Comparison of ENCODE assay signal across 16 mouse cellular contexts in genomic region chr1:186621812-186622211, GRCm38 (mm10).
"Had no signal": no experiment of that assay in that cellular context is flagged by ENCODE, and none has a peak within 500 bp of the region (broad histone marks: within the 10 kb centered on the region; RNA-seq: fewer than 3 reads in every experiment).

No protein-coding gene starts in this region.

- H3K4me3 ChIP-seq: neural tube, embryonic 13.5 days; neural tube, embryonic 15.5 days; stomach, embryonic 15.5 days had no signal

- H3K4me2 ChIP-seq: neural tube, embryonic 13.5 days; neural tube, embryonic 15.5 days; stomach, embryonic 15.5 days had no signal

- H3K9me3 ChIP-seq: neural tube, embryonic 13.5 days; neural tube, embryonic 15.5 days; stomach, embryonic 15.5 days had no signal

- H3K27me3 ChIP-seq: neural tube, embryonic 13.5 days; neural tube, embryonic 15.5 days; stomach, embryonic 15.5 days had no signal

- H3K4me1 ChIP-seq: neural tube, embryonic 13.5 days; neural tube, embryonic 15.5 days; stomach, embryonic 15.5 days had no signal

- DNase-seq: retina, postnatal 1 day; right cerebral cortex, adult 18-20 months; right cerebral cortex, postnatal 14 days; right cerebral cortex, postnatal 25 days; right cerebral cortex, postnatal 4 days; spleen, adult 18-20 months; thymus, adult 18-20 months; thymus, adult 2 months; thymus, postnatal 14 days; thymus, postnatal 25 days; thymus, postnatal 36 days; thymus, postnatal 4 days had no signal

- H3K9ac ChIP-seq: neural tube, embryonic 13.5 days; neural tube, embryonic 15.5 days; stomach, embryonic 15.5 days had no signal

- H3K36me3 ChIP-seq: neural tube, embryonic 13.5 days; neural tube, embryonic 15.5 days; stomach, embryonic 15.5 days had no signal

- H3K27ac ChIP-seq: neural tube, embryonic 13.5 days; neural tube, embryonic 15.5 days; stomach, embryonic 15.5 days; stomach, postnatal 0 days had no signal
